Mouse (Mus musculus) cerebellum, adult 18-20 months (tissue): Measurements from ENCODE around the gene Olfr583.

Source experiments
- DNase-seq, 2 experiments: peaks; one replicate each; pipeline ENCODE4 v3.0.0; 2021

The Olfr583 gene

GRCm38 (mm10) chr7:103051000-103051399 lies at the start of gene Olfr583:
TSS of gene Olfr583 (plus strand) at chr7:103051300.
- no peak for DNase-seq

GRCm38 (mm10) chr7:103037724-103038123 lies 13.4 kb upstream of the Olfr583 start, which contains the start of gene Olfr582:
TSS of gene Olfr582 (plus strand) at chr7:103038024.
- no peak for DNase-seq

GRCm38 (mm10) chr7:103081585-103081984 lies 30.5 kb downstream of the Olfr583 start, which contains the start of gene Olfr584:
TSS of gene Olfr584 (plus strand) at chr7:103081885.
- no peak for DNase-seq

GRCm38 (mm10) chr7:103097420-103097819 lies 46.3 kb downstream of the Olfr583 start, which contains the start of gene Olfr585:
TSS of gene Olfr585 (plus strand) at chr7:103097720.
- no peak for DNase-seq
